Mouse (Mus musculus) erythroblast, adult 5-6 weeks (primary cell): ENCODE measurements around the gene Gm2115. TPM values are rescaled to one million over a fixed set of nuclear protein-coding genes. Genes with fewer than 3 reads are reported as not detected.

Experiments
- ATAC-seq: replicated peaks from 2 replicates; pipeline ENCODE4 v1.8.0; 2016; ENCODE audit warnings: moderate number of reproducible peaks, mild to moderate bottlenecking, moderate TSS enrichment, inconsistent platforms; ENCODE audit not compliant: poor library complexity, low FRiP score, severe bottlenecking
- total RNA-seq, 2 experiments: library from RNA; stranded (forward) in 1 of 2; stranded (reverse) in 1 of 2; fragments of 150-400 nt in 1 of 2; fragments of 200-764, 138-1000 nt in 1 of 2; gene quantifications; 2 replicates each; pipeline versions ENCODE4 v1.2.3 to v1.2.4; 2015 to 2017; ENCODE audit warnings: low replicate concordance in 2 of 2

Gm2115 gene
- total RNA-seq, 2 experiments from 2014 or later = 0.43 TPM; not detected in 1

DNA sequence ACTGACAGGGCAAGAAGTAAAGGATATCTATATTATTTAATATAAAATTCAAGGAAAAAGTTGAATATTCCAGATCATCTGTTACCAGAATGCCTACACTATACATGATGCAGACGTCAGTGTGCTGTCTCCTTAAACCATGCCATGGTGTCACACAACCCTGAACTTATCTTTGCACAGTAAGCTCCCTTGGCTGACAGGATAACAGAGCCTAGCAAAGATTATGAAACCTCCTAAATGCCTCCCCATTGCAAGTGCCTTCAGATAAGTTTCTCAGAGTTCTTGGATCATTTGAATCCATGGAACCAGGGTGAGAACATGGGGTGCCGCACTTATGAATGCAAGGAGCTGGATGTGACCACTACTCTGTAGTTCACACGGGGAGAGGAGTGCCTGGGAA lies 103.1 kb downstream of the Gm2115 start:
- peak; percentile 87 for ATAC-seq

Other genes with a start within 250 kb of the Gm2115 start
- not detected in 2 replicates for gene Arnt2, start 118.8 kb upstream of the Gm2115 start, total RNA-seq (2015; ENCODE audit: low replicate concordance)
- not detected in 2 replicates for gene Arnt2, start 118.8 kb upstream of the Gm2115 start, total RNA-seq (2017; ENCODE audit: low replicate concordance)
- gene Fah, start 77.8 kb downstream of the Gm2115 start, total RNA-seq (2015; ENCODE audit: low replicate concordance) = not detected in 2 replicates
- gene Fah, start 77.8 kb downstream of the Gm2115 start, total RNA-seq (2017; ENCODE audit: low replicate concordance) = 3.1 TPM in 1 of 2 replicates, not detected in the other
- gene Zfand6, start 161.0 kb downstream of the Gm2115 start, total RNA-seq (2015; ENCODE audit: low replicate concordance) = 436 and 450 TPM in 2 replicates
- 548 and 626 TPM in 2 replicates for gene Zfand6, start 161.0 kb downstream of the Gm2115 start, total RNA-seq (2017; ENCODE audit: low replicate concordance)